Mouse (Mus musculus) right cerebral cortex, postnatal 10 days (tissue): ENCODE results near the gene Tmem53.
"Not testable (repeated sequence)": the region's sequence is repeated elsewhere in the genome, so short reads cannot be mapped to it uniquely, and the experiment has no call there.

Experiments
- DNase-seq, 2 experiments: peaks; one replicate each; pipeline ENCODE4 v3.0.0; 2021; ENCODE audit warnings: low spot score in 2 of 2

Gene Tmem53

GRCm38 (mm10) chr4:117250982-117251381 lies 769 bp upstream of the Tmem53 start:
- no peak for DNase-seq

- no peak for DNase-seq
These were observed 600 bp downstream of the Tmem53 start for GRCm38 (mm10) chr4:117252351-117252750.

- no peak for DNase-seq
These were observed 1.0 kb downstream of the Tmem53 start for GRCm38 (mm10) chr4:117252755-117253154.

- DNase-seq: no peak
These were observed 1.7 kb downstream of the Tmem53 start for GRCm38 (mm10) chr4:117253218-117254016.

GRCm38 (mm10) chr4:117254017-117254627 lies 2.4 kb downstream of the Tmem53 start:
- no peak for DNase-seq

- DNase-seq: no peak
These were observed 2.9 kb downstream of the Tmem53 start for GRCm38 (mm10) chr4:117254672-117255071.

GRCm38 (mm10) chr4:117259909-117260308 lies 8.2 kb downstream of the Tmem53 start:
- not testable (repeated sequence) for DNase-seq

- DNase-seq: no peak
These were observed 9.5 kb downstream of the Tmem53 start for GRCm38 (mm10) chr4:117261222-117261621.

- no peak for DNase-seq
These were observed 10.6 kb downstream of the Tmem53 start for GRCm38 (mm10) chr4:117262101-117262913.

GRCm38 (mm10) chr4:117262987-117263386 lies 11.2 kb downstream of the Tmem53 start:
- DNase-seq: no peak

- peak; percentile 80 to 87 for DNase-seq
These were observed 15.5 kb downstream of the Tmem53 start for GRCm38 (mm10) chr4:117267284-117267683.

GRCm38 (mm10) chr4:117267831-117268437 lies 16.2 kb downstream of the Tmem53 start:
- DNase-seq: no peak

GRCm38 (mm10) chr4:117270278-117270677 lies 18.5 kb downstream of the Tmem53 start:
- peak; percentile 83 to 86 for DNase-seq

- DNase-seq: no peak
These were observed 20.7 kb downstream of the Tmem53 start for GRCm38 (mm10) chr4:117272459-117272858.

GRCm38 (mm10) chr4:117274720-117275119 lies 23.0 kb downstream of the Tmem53 start:
- no peak for DNase-seq

- DNase-seq: no peak
These were observed 24.5 kb downstream of the Tmem53 start for GRCm38 (mm10) chr4:117276281-117276711.

GRCm38 (mm10) chr4:117277021-117277420 lies 25.3 kb downstream of the Tmem53 start:
- DNase-seq: no peak

GRCm38 (mm10) chr4:117277687-117278086 lies 25.9 kb downstream of the Tmem53 start:
- DNase-seq: no peak

GRCm38 (mm10) chr4:117278381-117279252 lies 26.9 kb downstream of the Tmem53 start:
- no peak for DNase-seq

GRCm38 (mm10) chr4:117279253-117279642 lies 27.5 kb downstream of the Tmem53 start:
- DNase-seq: no peak

- no peak for DNase-seq
These were observed 28.7 kb downstream of the Tmem53 start for GRCm38 (mm10) chr4:117280397-117280930.
